Mouse (Mus musculus) forebrain, embryonic 11.5 days (tissue): ENCODE measurements around the gene Apof. TPM values are rescaled to one million over a fixed set of nuclear protein-coding genes. Genes with fewer than 3 reads are reported as not detected.
"Not testable (repeated sequence)": the region's sequence is repeated elsewhere in the genome, so short reads cannot be mapped to it uniquely, and the experiment has no call there.

Source experiments
- ATAC-seq: fragments of 200-750 bp; cut with Nextera tagmentation; replicated peaks from 2 replicates; pipeline ENCODE4 v1.8.0; 2017; ENCODE audit warnings: moderate TSS enrichment; ENCODE audit not compliant: low FRiP score
- DNase-seq: peaks from one replicate; pipeline ENCODE4 v3.0.0-alpha.2; 2017; ENCODE audit warnings: low spot score
- H3K27ac ChIP-seq: fragments of 300-500 bp; sonication (generic); 2 replicates; pipeline ENCODE4 v1.5.1; 2014; ENCODE audit warnings: low read depth, low read length
- H3K27me3 ChIP-seq: fragments of 300-500 bp; sonication (generic); 2 replicates; pipeline ENCODE4 v1.6.1; 2014; ENCODE audit warnings: mild to moderate bottlenecking, low read length, mixed read lengths; ENCODE audit not compliant: control insufficient read depth, insufficient read depth
- H3K36me3 ChIP-seq: fragments of 300-500 bp; sonication (generic); 2 replicates; pipeline ENCODE4 v1.6.1; 2014; ENCODE audit warnings: mild to moderate bottlenecking, low read length, moderate library complexity, mixed read lengths; ENCODE audit not compliant: control insufficient read depth, insufficient read depth
- H3K4me1 ChIP-seq: fragments of 300-500 bp; sonication (generic); replicated peaks from 2 replicates; pipeline ENCODE4 v1.6.1; 2014; ENCODE audit warnings: low read length, mixed read lengths; ENCODE audit not compliant: control insufficient read depth, insufficient read depth
- H3K4me2 ChIP-seq: fragments of 300-500 bp; sonication (generic); 2 replicates; pipeline ENCODE4 v1.6.1; 2014; ENCODE audit warnings: low read depth, mild to moderate bottlenecking, low read length, moderate library complexity, mixed read lengths; ENCODE audit not compliant: severe bottlenecking
- H3K4me3 ChIP-seq: fragments of 300-500 bp; sonication (generic); 2 replicates; pipeline ENCODE4 v1.5.1; 2014; ENCODE audit warnings: low read depth, low read length
- H3K9ac ChIP-seq: fragments of 300-500 bp; sonication (generic); 2 replicates; pipeline ENCODE4 v1.6.1; 2014; ENCODE audit warnings: low read length
- H3K9me3 ChIP-seq: fragments of 300-500 bp; sonication (generic); 2 replicates; pipeline ENCODE4 v1.6.1; 2016; ENCODE audit warnings: low read length, mixed read lengths; ENCODE audit not compliant: control insufficient read depth
- WGBS: fragments of 180-500 bp; shearing (Covaris S2); extraction: QIAGEN DNeasy Blood & Tissue Kit; methylation state at CpG from one replicate; pipeline ENCODE4 v1.1.7; 2014; 5-methylcytosine and 5-hydroxymethylcytosine counted together
- polyA plus RNA-seq: library from polyadenylated mRNA; unstranded; fragments of >200 nt; fragmentation: Nextera tagmentation; extraction: Ambion mirVana; gene quantifications from 2 replicates; pipeline ENCODE4 v1.2.1, GENCODE M21; 2014

The Apof gene
- polyA plus RNA-seq, 1 experiment from 2014 or later: not detected

DNA sequence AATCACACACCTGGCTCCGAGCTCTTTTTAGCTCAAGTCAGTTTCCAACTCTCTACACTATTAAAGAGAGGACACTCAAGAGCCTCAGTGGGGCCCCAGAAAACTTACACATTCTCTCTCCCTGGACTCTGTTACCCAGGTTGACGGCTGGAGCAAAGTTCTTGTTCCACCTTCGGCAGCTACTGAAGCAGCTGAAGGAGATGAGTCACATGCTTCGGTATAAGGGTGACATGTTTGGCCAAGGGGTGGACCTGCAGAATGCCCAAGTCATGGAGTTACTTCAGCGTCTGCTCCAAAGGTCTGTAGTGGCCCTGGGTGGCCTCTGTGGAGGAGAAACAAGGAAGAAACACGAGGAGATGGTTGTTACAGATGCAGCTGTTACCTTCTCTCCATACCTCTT lies 12.5 kb downstream of the Apof start:
- H3K9ac ChIP-seq: no peak overlapping the region
- WGBS: 87% methylated on average over 6 of the region's 6 CpGs
- DNase-seq (no peak), ATAC-seq (no peak)
- no peak overlapping the region for H3K4me3 ChIP-seq
- H3K27ac ChIP-seq: no peak overlapping the region
- H3K4me1 ChIP-seq: no peaks in the 10 kb centered on the region
- no peak overlapping the region for H3K4me2 ChIP-seq
- H3K27me3 ChIP-seq: no peaks in the 10 kb centered on the region
- peaks cover 7% of the 10 kb centered on the region; the same call in 1 of the 2 replicates for H3K36me3 ChIP-seq
- H3K9me3 ChIP-seq: no peaks in the 10 kb centered on the region

DNA sequence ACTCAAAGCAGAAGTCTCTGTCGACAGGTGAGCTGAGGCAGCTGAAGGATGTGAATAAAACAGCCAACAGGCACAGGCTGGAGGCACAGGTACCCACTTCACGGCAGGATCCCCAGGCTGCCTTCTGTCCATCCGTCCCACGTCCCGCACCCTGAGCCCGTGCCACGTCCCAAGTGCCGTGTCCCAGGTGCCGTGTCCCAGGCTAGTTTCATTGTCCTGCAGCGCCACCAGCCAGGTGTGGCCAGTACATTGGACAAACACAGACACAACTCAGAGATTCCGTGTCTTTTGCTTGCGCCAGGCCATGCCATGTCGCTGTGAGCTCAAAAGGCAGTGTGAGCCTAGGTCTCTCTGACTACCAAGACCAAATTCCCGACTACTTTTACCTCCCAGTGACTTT lies 13.2 kb downstream of the Apof start:
- H3K27ac ChIP-seq: no peak overlapping the region
- no peaks in the 10 kb centered on the region for H3K9me3 ChIP-seq
- H3K27me3 ChIP-seq: no peaks in the 10 kb centered on the region
- WGBS: 95% methylated on average over 14 of the region's 14 CpGs
- H3K4me3 ChIP-seq: no peak overlapping the region
- no peak for DNase-seq
- no peak overlapping the region for H3K4me2 ChIP-seq
- ATAC-seq: no peak
- peaks cover 7% of the 10 kb centered on the region; the same call in 1 of the 2 replicates for H3K36me3 ChIP-seq
- no peaks in the 10 kb centered on the region for H3K4me1 ChIP-seq
- H3K9ac ChIP-seq: no peak overlapping the region

DNA sequence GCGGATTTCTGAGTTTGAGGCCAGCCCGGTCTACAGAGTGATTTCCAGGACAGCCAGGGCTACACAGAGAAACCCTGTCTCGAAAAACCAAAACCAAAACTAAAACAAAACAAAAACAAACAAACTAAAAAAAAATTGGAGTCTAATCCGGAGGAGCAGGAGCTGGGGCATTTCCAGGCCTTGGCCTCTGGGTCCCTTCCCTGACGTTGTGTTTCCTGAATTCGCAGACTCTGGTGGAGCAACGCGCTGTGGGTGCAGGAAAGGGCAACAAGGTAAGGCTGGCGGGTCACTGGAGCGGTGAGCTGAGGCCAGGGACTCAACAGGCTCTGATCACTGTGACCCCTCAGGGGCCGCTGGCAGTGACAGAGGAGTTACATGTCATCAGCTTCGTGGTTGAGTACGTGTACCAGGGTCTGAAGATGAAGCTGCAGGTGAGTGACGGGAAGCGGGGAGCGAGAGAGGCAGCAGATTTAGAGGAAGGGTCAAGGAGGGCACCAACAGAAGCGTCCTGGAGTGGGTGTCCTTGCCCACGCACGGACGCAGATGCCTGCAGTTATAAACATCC lies 14.5 kb downstream of the Apof start:
- no peak overlapping the region for H3K4me2 ChIP-seq
- ATAC-seq (no peak), DNase-seq (no peak)
- H3K27ac ChIP-seq: no peak overlapping the region
- H3K4me1 ChIP-seq: no peaks in the 10 kb centered on the region
- no peaks in the 10 kb centered on the region for H3K27me3 ChIP-seq
- no peaks in the 10 kb centered on the region for H3K9me3 ChIP-seq
- no peak overlapping the region for H3K4me3 ChIP-seq
- H3K9ac ChIP-seq: no peak overlapping the region
- 92% methylated on average over 20 of the region's 20 CpGs for WGBS
- H3K36me3 ChIP-seq: peaks cover 7% of the 10 kb centered on the region; the same call in 1 of the 2 replicates

DNA sequence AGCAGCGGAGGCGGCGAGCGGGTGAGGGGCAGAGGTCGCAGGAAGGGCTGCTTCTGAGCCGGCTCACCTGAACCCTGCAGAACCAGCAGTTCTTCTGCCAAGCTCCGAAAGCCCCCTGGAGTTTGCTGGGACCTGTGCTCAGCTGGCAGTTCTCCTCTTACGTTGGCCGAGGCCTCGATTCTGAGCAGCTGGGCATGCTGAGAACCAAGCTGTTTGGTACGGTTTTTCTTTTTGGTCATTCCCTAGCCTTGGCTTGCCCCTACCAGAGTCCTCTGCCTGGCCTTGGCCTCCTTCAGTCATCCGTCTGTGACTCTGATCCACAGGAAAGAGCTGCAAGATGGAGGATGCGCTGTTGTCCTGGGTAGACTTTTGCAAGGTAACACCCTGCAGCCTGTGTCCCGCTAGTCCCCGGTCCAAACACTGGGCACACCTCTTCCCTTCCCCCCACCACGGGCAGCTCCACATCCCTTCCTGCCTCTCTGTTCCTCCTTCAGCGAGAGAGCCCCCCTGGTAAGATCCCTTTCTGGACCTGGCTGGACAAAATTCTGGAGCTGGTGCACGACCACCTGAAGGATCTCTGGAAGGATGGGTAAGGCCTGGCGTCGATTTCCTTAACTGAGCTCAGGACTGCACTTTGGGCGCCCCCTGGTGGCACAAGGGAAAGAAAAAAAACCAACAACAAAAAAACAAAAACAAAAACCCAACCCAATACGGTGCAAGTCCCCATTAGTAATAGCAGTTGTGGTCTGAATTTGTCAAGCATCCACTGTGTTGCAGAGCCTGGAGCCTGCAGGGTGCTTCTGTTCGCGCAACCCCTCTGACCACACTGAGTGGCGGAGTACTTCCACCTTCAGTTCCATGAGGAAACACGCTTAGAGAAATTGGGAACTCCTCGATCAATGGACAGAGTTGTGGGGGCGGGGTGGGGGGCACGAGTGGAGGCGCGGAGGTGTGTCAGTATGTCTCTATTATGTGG lies 15.4 kb downstream of the Apof start:
- DNase-seq: peak; percentile 85
- Histone ChIP-seq H3K4me3 (no peak overlapping the region), H3K9ac (no peak overlapping the region), H3K36me3 (peaks cover 6% of the 10 kb centered on the region; the same call in 1 of the 2 replicates), H3K4me2 (no peak overlapping the region), H3K27me3 (no peaks in the 10 kb centered on the region), H3K27ac (no peak overlapping the region), H3K4me1 (no peaks in the 10 kb centered on the region), H3K9me3 (no peaks in the 10 kb centered on the region)
- 0 out of 2 replicates have a peak, but pooled peaks have one; percentile 30 for ATAC-seq
- WGBS: 66% methylated on average over 31 of the region's 31 CpGs

DNA sequence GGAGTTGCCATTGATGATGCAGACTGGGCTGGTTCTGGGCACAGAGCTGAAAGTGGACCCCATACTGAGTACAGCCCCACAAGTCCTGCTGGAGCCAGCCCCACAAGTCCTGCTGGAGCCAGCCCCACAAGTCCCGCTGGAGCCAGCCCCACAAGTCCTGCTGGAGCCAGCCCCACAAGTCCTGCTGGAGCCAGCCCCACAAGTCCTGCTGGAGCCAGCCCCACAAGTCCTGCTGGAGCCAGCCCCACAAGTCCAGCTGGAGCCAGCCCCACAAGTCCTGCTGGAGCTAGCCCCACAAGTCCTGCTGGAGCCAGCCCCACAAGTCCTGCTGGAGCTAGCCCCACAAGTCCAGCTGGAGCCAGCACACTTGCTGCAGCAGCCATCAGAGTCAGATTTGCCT lies 22.1 kb downstream of the Apof start:
- not testable (repeated sequence) for H3K4me1 ChIP-seq, H3K27ac ChIP-seq, H3K27me3 ChIP-seq, H3K36me3 ChIP-seq, ATAC-seq, H3K4me2 ChIP-seq, DNase-seq, H3K4me3 ChIP-seq, H3K9ac ChIP-seq, H3K9me3 ChIP-seq
- WGBS: 78% methylated on average over 1 of the region's 1 CpGs

DNA sequence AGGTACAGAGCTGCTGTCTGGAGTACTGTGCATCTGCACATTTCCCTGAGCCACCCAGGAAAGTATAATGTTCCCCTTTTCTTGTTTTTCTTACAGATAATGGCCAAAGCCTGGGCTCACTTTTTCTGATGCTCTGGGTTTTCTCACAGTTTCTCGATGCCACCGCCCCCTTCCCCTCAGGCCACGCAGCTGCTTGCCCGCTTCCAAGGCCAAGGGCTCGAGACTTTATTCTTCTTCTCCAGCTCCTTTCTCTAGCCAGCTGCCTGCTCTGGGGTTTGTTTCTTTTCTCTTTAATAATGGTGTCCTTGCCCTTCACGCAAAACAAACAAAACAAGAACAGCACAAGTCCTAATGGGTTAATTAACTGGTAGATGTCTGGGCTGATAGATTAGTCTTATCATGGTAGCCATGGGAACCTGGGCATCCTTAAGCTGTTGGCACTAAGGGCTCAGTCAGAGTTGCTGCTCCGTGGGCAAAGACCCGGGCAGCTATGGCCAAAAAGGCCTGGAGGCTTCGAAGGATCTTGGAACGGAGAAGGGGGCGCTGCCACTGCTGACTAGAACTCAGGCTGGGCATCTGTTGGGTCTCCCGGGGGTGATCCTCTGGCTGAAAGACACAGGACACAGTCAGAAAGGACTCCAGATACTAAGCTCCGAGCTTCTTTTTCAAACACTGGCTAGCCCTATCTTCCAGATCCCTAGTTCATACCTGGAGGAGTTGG lies 28.1 kb downstream of the Apof start:
- no peak for DNase-seq
- 76% methylated on average over 13 of the region's 13 CpGs for WGBS
- no peaks in the 10 kb centered on the region for H3K9me3 ChIP-seq

DNA sequence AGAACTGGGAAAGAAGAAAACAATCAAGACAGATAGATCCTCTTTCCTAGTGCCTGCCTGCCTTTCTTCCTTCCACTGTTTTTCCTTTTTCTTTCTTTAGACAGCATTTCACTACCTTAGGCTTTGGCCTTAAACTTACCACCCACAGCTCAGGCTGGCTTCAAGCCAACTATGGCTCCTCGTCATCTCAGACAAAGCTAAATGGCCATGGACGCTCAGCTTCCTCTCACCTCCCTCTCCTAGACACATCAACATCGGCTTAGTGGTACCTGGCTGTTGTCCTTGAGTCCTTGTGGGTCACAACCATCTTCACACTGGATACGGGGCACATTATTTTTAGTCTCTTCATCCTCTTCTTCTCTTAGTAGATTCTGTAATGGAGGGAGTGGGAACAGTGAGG lies 28.8 kb downstream of the Apof start:
- H3K27ac ChIP-seq: no peak overlapping the region
- H3K9me3 ChIP-seq: no peaks in the 10 kb centered on the region
- H3K4me1 ChIP-seq: peaks cover under 1% of the 10 kb centered on the region; the same call in 1 of the 2 replicates
- no peak overlapping the region for H3K4me2 ChIP-seq
- no peaks in the 10 kb centered on the region for H3K27me3 ChIP-seq
- DNase-seq (no peak), ATAC-seq (no peak)
- no peak overlapping the region for H3K9ac ChIP-seq
- H3K36me3 ChIP-seq: no peaks in the 10 kb centered on the region
- H3K4me3 ChIP-seq: no peak overlapping the region
- WGBS: 82% methylated on average over 4 of the region's 4 CpGs

More for the DNA sequence above, 28.1 kb downstream of the Apof start:
- H3K4me2 ChIP-seq: no peak overlapping the region
- no peak overlapping the region for H3K4me3 ChIP-seq
- H3K27me3 ChIP-seq: no peaks in the 10 kb centered on the region
- no peak for ATAC-seq
- H3K36me3 ChIP-seq: no peaks in the 10 kb centered on the region
- no peak overlapping the region for H3K9ac ChIP-seq
- H3K4me1 ChIP-seq: no peaks in the 10 kb centered on the region
- no peak overlapping the region for H3K27ac ChIP-seq

DNA sequence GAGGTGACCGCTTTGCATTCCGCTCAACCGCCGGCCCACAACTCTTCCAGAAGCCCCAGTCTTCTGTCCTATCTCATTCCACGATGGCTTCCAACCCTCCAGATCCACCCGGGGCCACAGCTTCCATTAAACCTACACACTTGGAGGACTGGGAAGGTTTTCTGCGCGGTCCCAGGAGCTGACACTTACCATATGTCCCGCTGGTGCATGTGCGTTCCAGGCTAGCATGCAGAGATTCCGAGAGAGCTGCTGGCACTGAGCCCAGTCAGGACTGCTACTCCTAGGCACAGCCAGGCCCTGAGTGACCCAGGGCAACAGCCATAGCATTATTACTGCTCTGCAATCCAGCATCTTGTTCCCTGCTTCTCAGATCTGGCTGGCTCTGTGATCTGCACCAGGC lies 29.2 kb downstream of the Apof start:
- H3K9ac ChIP-seq: no peak overlapping the region
- H3K4me3 ChIP-seq: no peak overlapping the region
- WGBS: 87% methylated on average over 11 of the region's 11 CpGs
- peaks cover 2% of the 10 kb centered on the region; the same call in 1 of the 2 replicates for H3K4me1 ChIP-seq
- H3K36me3 ChIP-seq: no peaks in the 10 kb centered on the region
- DNase-seq (no peak), ATAC-seq (no peak)
- no peak overlapping the region for H3K4me2 ChIP-seq
- H3K27me3 ChIP-seq: no peaks in the 10 kb centered on the region
- H3K9me3 ChIP-seq: no peaks in the 10 kb centered on the region
- no peak overlapping the region for H3K27ac ChIP-seq
